Mouse (Mus musculus) limb, embryonic 13.5 days (tissue): ENCODE data around the gene Arhgap42. TPM values are rescaled to one million over a fixed set of nuclear protein-coding genes. Genes with fewer than 3 reads are reported as not detected.

Experiments
- ATAC-seq: fragments of 200-750 bp; cut with Nextera tagmentation; 2 replicates; pipeline ENCODE4 v1.8.0; 2017; ENCODE audit warnings: low read depth, moderate number of reproducible peaks, moderate TSS enrichment; ENCODE audit not compliant: low FRiP score
- H3K27ac ChIP-seq: fragments of 300-500 bp; sonication (generic); 2 replicates; pipeline ENCODE4 v1.5.1; 2015; ENCODE audit warnings: inconsistent platforms, mild to moderate bottlenecking, moderate library complexity
- H3K27me3 ChIP-seq: fragments of 300-500 bp; sonication (generic); 2 replicates; pipeline ENCODE4 v1.6.1; 2015; ENCODE audit warnings: mild to moderate bottlenecking, inconsistent platforms
- H3K36me3 ChIP-seq: fragments of 300-500 bp; sonication (generic); 2 replicates; pipeline ENCODE4 v1.6.1; 2015; ENCODE audit warnings: inconsistent platforms, mild to moderate bottlenecking, moderate library complexity
- H3K4me1 ChIP-seq: fragments of 300-500 bp; sonication (generic); 2 replicates; pipeline ENCODE4 v1.6.1; 2015; ENCODE audit warnings: inconsistent platforms
- H3K4me2 ChIP-seq: fragments of 300-500 bp; sonication (generic); replicated peaks from 2 replicates; pipeline ENCODE4 v1.6.1; 2015; ENCODE audit warnings: inconsistent platforms, mild to moderate bottlenecking, moderate library complexity
- H3K4me3 ChIP-seq: fragments of 300-500 bp; sonication (generic); 2 replicates; pipeline ENCODE4 v1.5.1; 2015; ENCODE audit warnings: moderate library complexity, mild to moderate bottlenecking, inconsistent platforms
- H3K9ac ChIP-seq: fragments of 300-500 bp; sonication (generic); 2 replicates; pipeline ENCODE4 v1.6.1; 2015; ENCODE audit warnings: mild to moderate bottlenecking, inconsistent platforms
- H3K9me3 ChIP-seq: fragments of 300-500 bp; sonication (generic); 2 replicates; pipeline ENCODE4 v1.6.1; 2016; ENCODE audit warnings: inconsistent platforms
- WGBS: fragments of 180-500 bp; shearing (Covaris S2); methylation state at CpG from one replicate; pipeline ENCODE4 v1.1.7; 2015; 5-methylcytosine and 5-hydroxymethylcytosine counted together
- polyA plus RNA-seq: library from polyadenylated mRNA; unstranded; fragments of >200 nt; fragmentation: Nextera tagmentation; extraction: Ambion mirVana; gene quantifications from 2 replicates; pipeline ENCODE4 v1.2.1, GENCODE M21; 2015

The Arhgap42 gene
- polyA plus RNA-seq, 1 experiment from 2014 or later, result 48.0 TPM

GRCm38 (mm10) chr9:8977775-8978174 lies 261.1 kb downstream of the Arhgap42 start:
- no peaks in the 10 kb centered on the region for H3K27me3 ChIP-seq
- no peaks in the 10 kb centered on the region for H3K9me3 ChIP-seq
- H3K4me1 ChIP-seq, result no peaks in the 10 kb centered on the region
- no peak for ATAC-seq
- no peak overlapping the region for H3K4me2 ChIP-seq
- H3K27ac ChIP-seq, result no peak overlapping the region
- no peaks in the 10 kb centered on the region for H3K36me3 ChIP-seq
- H3K9ac ChIP-seq, result no peak overlapping the region
- WGBS, result 46% methylated on average over 2 of the region's 2 CpGs
- H3K4me3 ChIP-seq, result no peak overlapping the region

GRCm38 (mm10) chr9:8971491-8971890 lies 267.4 kb downstream of the Arhgap42 start, which contains the start of gene Gm16485:
TSS of gene Gm16485 (plus strand) at chr9:8971791.
- Histone ChIP-seq H3K27me3 (no peaks in the 10 kb centered on the region), H3K9me3 (no peaks in the 10 kb centered on the region), H3K4me2 (no peak within 1 kb of the TSS), H3K27ac (no peak within 1 kb of the TSS), H3K4me1 (no peaks in the 10 kb centered on the region), H3K36me3 (no peaks in the 10 kb centered on the region), H3K4me3 (no peak within 1 kb of the TSS), H3K9ac (no peak within 1 kb of the TSS)
- WGBS, result 76% methylated on average over 2 of the region's 2 CpGs
- ATAC-seq, result no peak

GRCm38 (mm10) chr9:8970240-8970639 lies 268.7 kb downstream of the Arhgap42 start:
- no peaks in the 10 kb centered on the region for H3K27me3 ChIP-seq
- H3K27ac ChIP-seq, result no peak overlapping the region
- 38% methylated on average over 7 of the region's 7 CpGs for WGBS
- no peaks in the 10 kb centered on the region for H3K36me3 ChIP-seq
- peak; percentile 76 for ATAC-seq
- H3K9me3 ChIP-seq, result no peaks in the 10 kb centered on the region
- H3K4me1 ChIP-seq, result no peaks in the 10 kb centered on the region
- no peak overlapping the region for H3K4me3 ChIP-seq
- no peak overlapping the region for H3K4me2 ChIP-seq
- H3K9ac ChIP-seq, result no peak overlapping the region

GRCm38 (mm10) chr9:8964512-8965133 lies 274.3 kb downstream of the Arhgap42 start:
- no peak overlapping the region for H3K27ac ChIP-seq
- WGBS, result 68% methylated on average over 8 of the region's 8 CpGs
- H3K4me2 ChIP-seq, result no peak overlapping the region
- no peaks in the 10 kb centered on the region for H3K4me1 ChIP-seq
- no peaks in the 10 kb centered on the region for H3K9me3 ChIP-seq
- no peak for ATAC-seq
- no peaks in the 10 kb centered on the region for H3K27me3 ChIP-seq
- no peak overlapping the region for H3K9ac ChIP-seq
- H3K36me3 ChIP-seq, result no peaks in the 10 kb centered on the region
- H3K4me3 ChIP-seq, result no peak overlapping the region

GRCm38 (mm10) chr9:8953306-8953705 lies 285.6 kb downstream of the Arhgap42 start:
- no peaks in the 10 kb centered on the region for H3K4me1 ChIP-seq
- H3K27ac ChIP-seq, result no peak overlapping the region
- ATAC-seq, result no peak
- H3K27me3 ChIP-seq, result no peaks in the 10 kb centered on the region
- no peaks in the 10 kb centered on the region for H3K9me3 ChIP-seq
- no peak overlapping the region for H3K4me2 ChIP-seq
- H3K9ac ChIP-seq, result no peak overlapping the region
- H3K4me3 ChIP-seq, result no peak overlapping the region
- H3K36me3 ChIP-seq, result no peaks in the 10 kb centered on the region
